Mouse (Mus musculus): ENCODE data around the gene Atp6v1b1. TPM values are rescaled to one million over a fixed set of nuclear protein-coding genes. Genes with fewer than 3 reads are reported as not detected.
"Not testable (repeated sequence)": the region's sequence is repeated elsewhere in the genome, so short reads cannot be mapped to it uniquely, and the experiment has no call there.

Gene Atp6v1b1
- polyA plus RNA-seq, 1 experiment from 2014 or later = 1.1 TPM

GRCm38 (mm10) chr6:83786426-83786825, 43.6 kb downstream of the Atp6v1b1 start:
- 76% methylated on average over 3 of the region's 3 CpGs for WGBS
- Histone ChIP-seq H3K4me2 (no peak overlapping the region), H3K27me3 (peaks cover 4% of the 10 kb centered on the region; the same call in 1 of the 2 replicates), H3K27ac (no peak overlapping the region), H3K36me3 (no peaks in the 10 kb centered on the region), H3K9me3 (no peaks in the 10 kb centered on the region), H3K4me3 (no peak overlapping the region), H3K9ac (no peak overlapping the region), H3K4me1 (no peaks in the 10 kb centered on the region)
- ATAC-seq (ENCODE audit: insufficient number of reproducible peaks, insufficient read depth, low FRiP score, low TSS enrichment, low read depth) = no peak

- H3K36me3 ChIP-seq = no peaks in the 10 kb centered on the region
- 71% methylated on average over 7 of the region's 7 CpGs for whole genome bisulfite sequencing
- no peak overlapping the region for H3K4me3 ChIP-seq
- H3K27ac ChIP-seq = no peak overlapping the region
- H3K9me3 ChIP-seq = no peaks in the 10 kb centered on the region
- ATAC-seq (ENCODE audit: insufficient number of reproducible peaks, insufficient read depth, low FRiP score, low TSS enrichment, low read depth) = no peak
- no peak overlapping the region for H3K9ac ChIP-seq
- H3K27me3 ChIP-seq = no peaks in the 10 kb centered on the region; the same call in 1 of the 2 replicates
- no peak overlapping the region for H3K4me2 ChIP-seq
- no peaks in the 10 kb centered on the region for H3K4me1 ChIP-seq
These were observed 45.8 kb downstream of the Atp6v1b1 start for GRCm38 (mm10) chr6:83788554-83788953.

GRCm38 (mm10) chr6:83790533-83790932, 47.7 kb downstream of the Atp6v1b1 start:
- not testable (repeated sequence) for H3K9me3 ChIP-seq; H3K27me3 ChIP-seq; H3K9ac ChIP-seq; H3K27ac ChIP-seq; H3K36me3 ChIP-seq; H3K4me1 ChIP-seq; H3K4me2 ChIP-seq; H3K4me3 ChIP-seq; ATAC-seq (ENCODE audit: insufficient number of reproducible peaks, insufficient read depth, low FRiP score, low TSS enrichment, low read depth)
- 86% methylated on average over 5 of the region's 5 CpGs for WGBS

DNA sequence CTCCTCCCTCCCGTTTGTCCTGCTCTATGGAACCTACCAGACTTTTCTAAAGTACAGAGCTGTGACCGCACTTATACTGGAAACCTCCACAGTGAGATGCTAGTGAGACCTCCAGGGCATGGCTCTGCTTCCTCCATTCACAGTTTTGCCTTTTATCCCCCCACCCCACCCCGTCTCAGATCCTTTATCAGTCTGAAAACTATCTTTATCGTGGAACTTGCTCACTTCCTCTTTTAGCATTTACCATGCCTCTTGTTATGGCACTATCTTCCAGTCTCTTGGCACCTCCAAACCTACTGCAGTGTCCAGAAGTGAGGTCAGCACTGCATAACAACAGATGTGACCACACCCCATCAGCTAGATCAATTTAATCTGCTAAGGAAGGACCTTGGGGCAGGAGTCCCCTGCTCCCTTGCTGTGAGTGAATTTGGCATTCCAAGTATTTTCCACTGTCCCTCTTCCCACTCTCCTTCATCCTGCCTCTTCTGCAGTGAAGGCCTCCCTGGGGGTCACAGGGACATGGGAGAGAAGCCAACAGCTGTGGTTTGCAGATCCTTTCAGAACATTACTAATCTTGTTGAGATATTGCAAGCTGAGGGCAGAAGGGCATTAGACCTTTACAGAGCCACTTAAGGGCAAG, 48.6 kb downstream of the Atp6v1b1 start:
- ATAC-seq (ENCODE audit: insufficient number of reproducible peaks, insufficient read depth, low FRiP score, low TSS enrichment, low read depth) = no peak
- 65% methylated on average over 4 of the region's 4 CpGs for WGBS

DNA sequence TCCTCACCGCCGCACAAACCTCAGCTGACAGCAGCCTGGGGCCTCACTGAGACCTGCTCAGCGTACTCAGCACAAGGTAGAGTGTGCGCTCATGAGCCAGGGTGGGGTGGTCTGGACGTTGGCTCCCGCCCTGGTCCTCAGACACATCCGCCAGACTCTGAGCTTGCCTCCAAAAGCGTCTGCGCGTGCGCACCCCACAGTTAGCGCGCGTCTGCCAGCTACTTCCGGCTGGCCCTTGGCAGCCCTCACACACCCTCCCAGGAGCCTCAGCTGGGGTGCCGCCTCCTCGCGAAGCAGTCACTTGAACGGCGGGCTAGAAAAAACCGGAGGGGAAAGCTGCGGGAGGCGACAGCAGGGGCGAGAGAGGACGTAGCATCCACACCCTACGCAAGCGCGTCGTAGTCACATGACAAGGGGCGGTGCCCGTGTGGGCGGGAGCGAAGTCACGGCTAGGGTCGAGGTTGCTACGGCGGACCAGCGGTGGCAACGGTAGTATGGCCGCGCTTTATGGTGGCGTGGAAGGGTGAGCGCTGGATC, 52.0 kb downstream of the Atp6v1b1 start, which contains the start of gene Nagk:
Nagk (plus strand) TSS at position 223 of the 537 bp plus-strand sequence.
- H3K36me3 ChIP-seq = peaks cover 12% of the 10 kb centered on the region; the same call in 1 of the 2 replicates
- peak within 1 kb of the TSS; percentile 78 for H3K9ac ChIP-seq
- H3K4me2 ChIP-seq = peak within 1 kb of the TSS; percentile 71
- H3K27me3 ChIP-seq = no peaks in the 10 kb centered on the region
- no peaks in the 10 kb centered on the region for H3K9me3 ChIP-seq
- under 1% methylated on average over 43 of the region's 43 CpGs for WGBS
- peak within 1 kb of the TSS; percentile 55 for H3K4me3 ChIP-seq
- H3K4me1 ChIP-seq = peaks cover 6% of the 10 kb centered on the region
- ATAC-seq (ENCODE audit: insufficient number of reproducible peaks, insufficient read depth, low FRiP score, low TSS enrichment, low read depth) = peak; percentile 95
- H3K27ac ChIP-seq = peak within 1 kb of the TSS; percentile 94

More for the DNA sequence above, 48.6 kb downstream of the Atp6v1b1 start:
- Histone ChIP-seq H3K4me1 (peaks cover 6% of the 10 kb centered on the region), H3K4me2 (no peak overlapping the region), H3K9me3 (no peaks in the 10 kb centered on the region), H3K27me3 (no peaks in the 10 kb centered on the region; the same call in 1 of the 2 replicates), H3K36me3 (no peaks in the 10 kb centered on the region), H3K27ac (no peak overlapping the region), H3K9ac (no peak overlapping the region), H3K4me3 (no peak overlapping the region)

- H3K9ac ChIP-seq = peak overlapping the region; percentile 78
- peaks cover 18% of the 10 kb centered on the region for H3K36me3 ChIP-seq
- H3K9me3 ChIP-seq = no peaks in the 10 kb centered on the region
- WGBS = 10% methylated on average over 13 of the region's 13 CpGs
- 0 out of 2 replicates have a peak, but pooled peaks have one; percentile 1 for ATAC-seq (ENCODE audit: insufficient number of reproducible peaks, insufficient read depth, low FRiP score, low TSS enrichment, low read depth)
- peaks cover 6% of the 10 kb centered on the region for H3K4me1 ChIP-seq
- peak overlapping the region; percentile 71 for H3K4me2 ChIP-seq
- H3K27me3 ChIP-seq = no peaks in the 10 kb centered on the region
- H3K4me3 ChIP-seq = peak overlapping the region; percentile 55
- H3K27ac ChIP-seq = peak overlapping the region; percentile 94
These were observed 52.7 kb downstream of the Atp6v1b1 start for GRCm38 (mm10) chr6:83795492-83795900.

GRCm38 (mm10) chr6:83796686-83797085, 53.9 kb downstream of the Atp6v1b1 start:
- WGBS = 69% methylated on average over 3 of the region's 3 CpGs
- no peak for ATAC-seq (ENCODE audit: insufficient number of reproducible peaks, insufficient read depth, low FRiP score, low TSS enrichment, low read depth)

DNA sequence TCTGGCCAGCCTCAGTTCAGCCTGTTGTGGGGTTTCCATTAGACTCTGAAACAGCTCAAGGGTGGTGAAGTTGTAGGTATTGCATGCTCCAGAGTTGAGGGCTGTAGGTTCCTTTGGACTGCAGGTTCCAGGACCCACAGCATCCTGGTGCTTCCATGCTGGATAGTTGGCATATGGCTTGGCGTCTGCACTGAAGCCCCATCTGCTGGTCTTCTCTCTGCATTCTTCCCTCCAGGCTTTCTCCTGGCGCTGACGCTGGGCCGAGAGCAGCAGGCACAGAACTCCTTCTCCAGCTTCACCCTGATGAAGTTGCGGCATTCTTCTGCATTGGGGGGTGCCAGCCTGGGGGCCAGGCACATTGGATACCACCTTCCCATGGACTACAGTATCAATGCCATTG, 59.2 kb downstream of the Atp6v1b1 start:
- ATAC-seq (ENCODE audit: insufficient number of reproducible peaks, insufficient read depth, low FRiP score, low TSS enrichment, low read depth) = no peak
- H3K4me1 ChIP-seq = no peaks in the 10 kb centered on the region
- 93% methylated on average over 5 of the region's 5 CpGs for WGBS
- no peaks in the 10 kb centered on the region for H3K9me3 ChIP-seq
- H3K36me3 ChIP-seq = peaks cover 57% of the 10 kb centered on the region
- no peak overlapping the region for H3K4me3 ChIP-seq
- no peak overlapping the region for H3K27ac ChIP-seq
- no peaks in the 10 kb centered on the region for H3K27me3 ChIP-seq
- H3K4me2 ChIP-seq = no peak overlapping the region
- H3K9ac ChIP-seq = no peak overlapping the region

More at GRCm38 (mm10) chr6:83796686-83797085, 53.9 kb downstream of the Atp6v1b1 start:
- H3K36me3 ChIP-seq = peaks cover 30% of the 10 kb centered on the region
- H3K27me3 ChIP-seq = no peaks in the 10 kb centered on the region
- no peak overlapping the region for H3K4me3 ChIP-seq
- no peaks in the 10 kb centered on the region for H3K9me3 ChIP-seq
- no peak overlapping the region for H3K27ac ChIP-seq
- H3K4me2 ChIP-seq = no peak overlapping the region
- H3K9ac ChIP-seq = no peak overlapping the region
- H3K4me1 ChIP-seq = peaks cover 6% of the 10 kb centered on the region

GRCm38 (mm10) chr6:83802846-83803245, 60.1 kb downstream of the Atp6v1b1 start:
- no peak for ATAC-seq (ENCODE audit: insufficient number of reproducible peaks, insufficient read depth, low FRiP score, low TSS enrichment, low read depth)
- Histone ChIP-seq H3K27ac (no peak overlapping the region), H3K27me3 (no peaks in the 10 kb centered on the region)

More at GRCm38 (mm10) chr6:83802846-83803245, 60.1 kb downstream of the Atp6v1b1 start:
- no peaks in the 10 kb centered on the region for H3K9me3 ChIP-seq
- 88% methylated on average over 3 of the region's 3 CpGs for WGBS
- H3K4me3 ChIP-seq = no peak overlapping the region
- H3K9ac ChIP-seq = 0 out of 2 replicates have a peak overlapping the region, but pooled peaks have one; percentile 2
- no peak overlapping the region for H3K4me2 ChIP-seq
- peaks cover 62% of the 10 kb centered on the region for H3K36me3 ChIP-seq
- H3K4me1 ChIP-seq = no peaks in the 10 kb centered on the region

Other genes starting within 250 kb of the Atp6v1b1 start
- gene Dguok, start 236.0 kb upstream of the Atp6v1b1 start, polyA plus RNA-seq (2015; fragmentation: Nextera tagmentation; extraction: Ambion mirVana) = 89.5 and 100.0 TPM in 2 replicates
- 3.5 and 4.1 TPM in 2 replicates for gene Actg2, start 206.7 kb upstream of the Atp6v1b1 start, polyA plus RNA-seq (2015; fragmentation: Nextera tagmentation; extraction: Ambion mirVana)
- 23.0 and 26.3 TPM in 2 replicates for gene Stambp, start 170.3 kb upstream of the Atp6v1b1 start, polyA plus RNA-seq (2015; fragmentation: Nextera tagmentation; extraction: Ambion mirVana)
- gene Clec4f, start 86.8 kb upstream of the Atp6v1b1 start, polyA plus RNA-seq (2015; fragmentation: Nextera tagmentation; extraction: Ambion mirVana) = 0.28 TPM in 1 of 2 replicates, not detected in the other
- gene Cd207, start 65.1 kb upstream of the Atp6v1b1 start, polyA plus RNA-seq (2015; fragmentation: Nextera tagmentation; extraction: Ambion mirVana) = not detected in 2 replicates
- gene Vax2, start 31.7 kb upstream of the Atp6v1b1 start, polyA plus RNA-seq (2015; fragmentation: Nextera tagmentation; extraction: Ambion mirVana) = not detected in 2 replicates
- 0.15 and 0.30 TPM in 2 replicates for gene Ankrd53, start 19.7 kb downstream of the Atp6v1b1 start, polyA plus RNA-seq (2015; fragmentation: Nextera tagmentation; extraction: Ambion mirVana)
- 91.3 and 99.5 TPM in 2 replicates for gene Tex261, start 32.8 kb downstream of the Atp6v1b1 start, polyA plus RNA-seq (2015; fragmentation: Nextera tagmentation; extraction: Ambion mirVana)
- 55.4 and 58.0 TPM in 2 replicates for gene Nagk, start 52.0 kb downstream of the Atp6v1b1 start, polyA plus RNA-seq (2015; fragmentation: Nextera tagmentation; extraction: Ambion mirVana)
- gene Paip2b, start 88.8 kb downstream of the Atp6v1b1 start, polyA plus RNA-seq (2015; fragmentation: Nextera tagmentation; extraction: Ambion mirVana) = 20.8 and 24.0 TPM in 2 replicates
- gene Zfp638, start 124.1 kb downstream of the Atp6v1b1 start, polyA plus RNA-seq (2015; fragmentation: Nextera tagmentation; extraction: Ambion mirVana) = 77.1 and 77.5 TPM in 2 replicates

All from embryonic facial prominence, embryonic 13.5 days (tissue).